Mouse (Mus musculus) forebrain, embryonic 14.5 days (tissue): ENCODE results near the gene Fbxw19. TPM values are rescaled to one million over a fixed set of nuclear protein-coding genes. Genes with fewer than 3 reads are reported as not detected.
"Not testable (repeated sequence)": the region's sequence is repeated elsewhere in the genome, so short reads cannot be mapped to it uniquely, and the experiment has no call there.

ENCODE experiments used
- ATAC-seq: fragments of 200-750 bp; cut with Nextera tagmentation; 2 replicates; pipeline ENCODE4 v1.8.0; 2017; ENCODE audit warnings: mild to moderate bottlenecking, moderate library complexity
- DNase-seq: peaks from one replicate; pipeline ENCODE4 v3.0.0-alpha.2; 2015; ENCODE audit warnings: low spot score
- H3K27ac ChIP-seq: fragments of 300-500 bp; sonication (generic); 2 replicates; pipeline ENCODE4 v1.5.1; 2014; ENCODE audit warnings: low read depth, mild to moderate bottlenecking, control low read depth, low read length, moderate library complexity
- H3K27me3 ChIP-seq: fragments of 300-500 bp; sonication (generic); replicated peaks from 2 replicates; pipeline ENCODE4 v1.6.1; 2014; ENCODE audit warnings: low read length, control low read depth, mixed read lengths; ENCODE audit not compliant: control insufficient read depth, insufficient read depth
- H3K36me3 ChIP-seq: fragments of 300-500 bp; sonication (generic); 2 replicates; pipeline ENCODE4 v1.6.1; 2014; ENCODE audit warnings: low read length, control low read depth; ENCODE audit not compliant: control insufficient read depth, insufficient read depth
- H3K4me1 ChIP-seq: fragments of 300-500 bp; sonication (generic); 2 replicates; pipeline ENCODE4 v1.6.1; 2014; ENCODE audit warnings: antibody characterized with exemption, low read length, control low read depth; ENCODE audit not compliant: control insufficient read depth, insufficient read depth
- H3K4me2 ChIP-seq: fragments of 300-500 bp; sonication (generic); 2 replicates; pipeline ENCODE4 v1.6.1; 2014; ENCODE audit warnings: mild to moderate bottlenecking, control low read depth, low read length
- H3K4me3 ChIP-seq: fragments of 300-500 bp; sonication (generic); 2 replicates; pipeline ENCODE4 v1.5.1; 2014; ENCODE audit warnings: low read depth, low read length, control low read depth
- H3K9ac ChIP-seq: fragments of 300-500 bp; sonication (generic); 2 replicates; pipeline ENCODE4 v1.6.1; 2014; ENCODE audit warnings: mild to moderate bottlenecking, low read length, control low read depth, moderate library complexity
- H3K9me3 ChIP-seq: fragments of 300-500 bp; sonication (generic); replicated peaks from 2 replicates; pipeline ENCODE4 v1.6.1; 2016; ENCODE audit warnings: low read length, control low read depth, mixed read lengths; ENCODE audit not compliant: control insufficient read depth
- WGBS: fragments of 180-500 bp; shearing (Covaris S2); extraction: QIAGEN DNeasy Blood & Tissue Kit; methylation state at CpG from one replicate; pipeline ENCODE4 v1.1.7; 2014; 5-methylcytosine and 5-hydroxymethylcytosine counted together
- polyA plus RNA-seq: library from polyadenylated mRNA; unstranded; fragments of >200 nt; fragmentation: Nextera tagmentation; extraction: Ambion mirVana; gene quantifications from 2 replicates; pipeline ENCODE4 v1.2.1, GENCODE M21; 2014

The Fbxw19 gene
- not detected in 2 replicates for polyA plus RNA-seq

- WGBS, result 79% methylated on average over 1 of the region's 1 CpGs
- H3K27me3 ChIP-seq, H3K9me3 ChIP-seq, H3K27ac ChIP-seq, H3K4me1 ChIP-seq, H3K4me3 ChIP-seq, DNase-seq, H3K4me2 ChIP-seq, H3K36me3 ChIP-seq, ATAC-seq, H3K9ac ChIP-seq: not testable (repeated sequence)
Observed at GRCm38 (mm10) chr9:109495775-109496174, at the start of gene Fbxw19. Gene Fbxw19 (minus strand): TSS chr9:109495875.

DNA sequence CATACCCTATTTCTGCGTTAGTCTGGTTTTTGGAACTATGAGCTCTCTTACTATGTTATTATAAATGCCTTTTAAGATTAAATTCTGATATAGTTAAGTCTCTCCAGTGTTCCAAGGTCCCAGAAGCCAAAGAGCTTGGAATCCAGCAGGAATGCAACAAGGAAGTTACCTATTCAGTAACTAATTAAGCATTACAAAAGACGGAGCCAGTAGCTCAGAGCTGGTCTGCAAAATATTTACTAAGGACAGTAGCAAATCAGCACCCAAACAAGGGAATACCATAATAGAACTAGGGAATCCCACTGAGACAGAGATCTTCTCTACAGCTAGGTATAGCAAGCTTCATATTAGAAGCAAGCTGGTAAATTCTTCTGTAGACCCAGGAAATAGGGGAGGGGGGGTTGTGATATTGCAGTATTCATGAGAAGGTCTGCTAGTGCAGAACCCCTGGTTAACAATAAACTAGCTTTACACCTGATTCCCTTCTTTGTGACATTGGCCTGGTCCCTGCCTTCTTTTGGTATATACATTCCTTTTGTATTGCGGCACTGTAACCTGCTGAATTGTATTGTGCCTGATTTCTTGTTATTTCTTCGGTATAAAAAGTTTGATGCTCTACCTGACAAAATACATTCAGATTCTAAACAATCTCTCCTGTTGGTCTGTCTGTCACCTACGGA lies 27.9 kb upstream of the Fbxw19 start:
- H3K4me3 ChIP-seq, result no peak overlapping the region
- 75% methylated on average over 5 of the region's 5 CpGs for WGBS
- H3K9ac ChIP-seq, result no peak overlapping the region
- no peaks in the 10 kb centered on the region for H3K36me3 ChIP-seq
- DNase-seq (no peak), ATAC-seq (no peak)
- H3K4me2 ChIP-seq, result no peak overlapping the region
- no peaks in the 10 kb centered on the region for H3K27me3 ChIP-seq
- H3K27ac ChIP-seq, result no peak overlapping the region
- no peaks in the 10 kb centered on the region for H3K9me3 ChIP-seq
- no peaks in the 10 kb centered on the region for H3K4me1 ChIP-seq

DNA sequence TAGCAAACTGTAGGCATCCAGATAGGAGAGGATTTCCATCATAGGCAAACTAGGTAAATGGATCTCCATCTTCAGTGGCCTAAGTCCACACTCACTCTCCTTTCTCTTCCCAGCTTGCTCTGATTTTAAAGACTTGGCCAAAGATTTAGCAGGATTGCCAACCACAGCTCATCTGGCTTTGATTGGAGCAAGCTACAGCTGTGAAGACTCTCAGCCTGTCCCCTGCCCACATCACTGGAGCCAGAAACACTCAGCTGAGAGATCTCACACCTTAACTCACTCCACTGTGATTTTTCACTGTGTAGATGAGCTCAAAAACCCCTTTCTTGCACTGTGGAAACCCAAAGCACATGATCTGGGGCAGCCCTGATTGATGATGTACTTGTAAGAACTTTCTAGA lies 46.6 kb downstream of the Fbxw19 start, which contains the start of gene Fbxw16:
Gene Fbxw16, minus strand, starts transcription at position 101 of the 400 bp plus-strand sequence.
- Histone ChIP-seq H3K4me1 (no peaks in the 10 kb centered on the region), H3K27me3 (no peaks in the 10 kb centered on the region), H3K4me2 (no peak within 1 kb of the TSS), H3K27ac (no peak within 1 kb of the TSS), H3K9ac (no peak within 1 kb of the TSS), H3K36me3 (no peaks in the 10 kb centered on the region), H3K4me3 (no peak within 1 kb of the TSS), H3K9me3 (no peaks in the 10 kb centered on the region)
- DNase-seq (no peak), ATAC-seq (no peak)

GRCm38 (mm10) chr9:109432956-109433355 lies 62.7 kb downstream of the Fbxw19 start:
- H3K9ac ChIP-seq, result no peak overlapping the region
- DNase-seq (no peak), ATAC-seq (no peak)
- H3K27me3 ChIP-seq, result no peaks in the 10 kb centered on the region
- WGBS, result 88% methylated on average over 1 of the region's 1 CpGs
- no peak overlapping the region for H3K4me3 ChIP-seq
- H3K36me3 ChIP-seq, result no peaks in the 10 kb centered on the region
- no peak overlapping the region for H3K27ac ChIP-seq
- H3K4me2 ChIP-seq, result no peak overlapping the region
- H3K9me3 ChIP-seq, result no peaks in the 10 kb centered on the region
- no peaks in the 10 kb centered on the region for H3K4me1 ChIP-seq

Other genes starting within 250 kb of the Fbxw19 start
- not detected in 2 replicates for gene Fbxw14, start 208.2 kb downstream of the Fbxw19 start, polyA plus RNA-seq
- gene Fbxw28, start 156.2 kb downstream of the Fbxw19 start, polyA plus RNA-seq, result not detected in 2 replicates
- not detected in 2 replicates for gene Fbxw22, start 91.6 kb downstream of the Fbxw19 start, polyA plus RNA-seq
- not detected in 2 replicates for gene Fbxw16, start 46.7 kb downstream of the Fbxw19 start, polyA plus RNA-seq
- not detected in 2 replicates for gene Fbxw15, start 72.4 kb upstream of the Fbxw19 start, polyA plus RNA-seq
- gene Fbxw24, start 130.2 kb upstream of the Fbxw19 start, polyA plus RNA-seq, result not detected in 2 replicates
- gene Fbxw25, start 168.8 kb upstream of the Fbxw19 start, polyA plus RNA-seq, result not detected in 2 replicates
- gene Fbxw18, start 206.8 kb upstream of the Fbxw19 start, polyA plus RNA-seq, result not detected in 2 replicates